In the genomic region with DNA sequence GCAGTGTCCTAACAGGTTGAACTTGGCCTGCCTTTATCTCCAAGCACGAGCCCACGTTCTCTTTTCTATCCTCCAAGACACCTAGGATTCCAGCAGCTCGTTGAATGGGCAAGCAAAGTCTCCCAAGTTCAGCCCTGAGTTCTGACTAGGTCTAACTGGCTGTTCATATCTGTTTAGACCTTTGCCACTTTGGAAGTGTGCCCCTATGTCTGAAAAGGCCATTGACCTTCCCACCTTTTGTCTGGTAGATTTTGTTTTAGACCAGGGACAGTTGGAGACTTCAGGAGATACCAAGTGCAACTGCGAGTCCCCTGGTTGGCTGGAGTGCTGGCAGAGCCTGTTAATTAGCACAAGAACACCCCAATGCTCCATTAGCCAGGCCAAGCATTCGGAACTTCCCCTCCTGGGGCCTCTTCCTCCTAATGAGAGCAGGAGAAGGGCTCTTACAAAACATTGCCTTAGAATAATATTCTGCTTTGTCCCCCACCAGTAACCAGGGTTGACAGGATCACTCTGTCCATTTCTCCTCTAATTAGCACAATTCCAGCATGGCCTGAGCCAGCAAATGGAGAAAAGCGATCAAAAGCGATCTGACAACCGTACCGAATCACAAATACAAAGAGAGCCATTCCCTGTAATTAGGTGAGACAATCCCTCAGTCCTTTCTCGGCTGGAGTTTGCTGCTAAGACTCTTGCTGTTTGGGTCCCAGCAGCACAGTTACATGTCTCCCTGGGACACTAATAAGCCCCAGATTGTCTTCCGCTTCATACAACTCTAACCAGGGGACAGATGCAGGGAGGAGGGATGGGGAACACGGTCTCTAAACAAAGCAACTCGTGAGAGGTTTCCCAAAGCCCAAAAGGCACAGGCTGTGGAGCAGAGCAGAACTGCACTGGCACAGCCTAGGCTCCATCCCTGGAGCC, we compare ENCODE assay signal across 10 mouse cellular contexts. TPM values are rescaled to one million over a fixed set of nuclear protein-coding genes. Genes with fewer than 3 reads are reported as not detected.
DNase-seq lines count a peak whose midpoint lies in the region; ATAC-seq and TF ChIP-seq lines count a peak whose summit lies in the region.
"Had no signal": no experiment of that assay in that cellular context is flagged by ENCODE, and none has a peak within 500 bp of the region (broad histone marks: within the 10 kb centered on the region; RNA-seq: fewer than 3 reads in every experiment).

No protein-coding gene starts in this region.

- no peak for TF ChIP-seq CTCF in forebrain, postnatal 0 days (IDR thresholded peaks at IDR 0.05; ENCODE audit: low read depth)

- WGBS in forebrain, postnatal 0 days = 18% methylated on average over 13 of the region's 13 CpGs
- WGBS in neural tube, embryonic 15.5 days = 31% methylated on average over 13 of the region's 13 CpGs
- WGBS in intestine, embryonic 16.5 days = 75% methylated on average over 13 of the region's 13 CpGs

- H3K4me1 ChIP-seq in forebrain, postnatal 0 days (ENCODE audit: insufficient read depth) = no peaks in the 10 kb centered on the region
- H3K4me1 ChIP-seq in neural tube, embryonic 15.5 days = peaks cover 22% of the 10 kb centered on the region
- H3K4me1 ChIP-seq in intestine, embryonic 16.5 days (ENCODE audit: control insufficient read depth, insufficient read depth, low read length) = no peaks in the 10 kb centered on the region
- H3K4me1 ChIP-seq: liver, embryonic 15.5 days had no signal

- no peaks in the 10 kb centered on the region for H3K27me3 ChIP-seq in forebrain, postnatal 0 days (ENCODE audit: insufficient read depth, low read length)
- H3K27me3 ChIP-seq in neural tube, embryonic 15.5 days (replicated peaks) = peaks cover 33% of the 10 kb centered on the region
- H3K27me3 ChIP-seq in intestine, embryonic 16.5 days (replicated peaks; ENCODE audit: control insufficient read depth, insufficient read depth, low read length) = no peaks in the 10 kb centered on the region
- H3K27me3 ChIP-seq: liver, embryonic 15.5 days had no signal

- ATAC-seq in forebrain, postnatal 0 days = peak; percentile 91
- peak; percentile 76 for ATAC-seq in neural tube, embryonic 15.5 days (ENCODE audit: low FRiP score)
- no peak for ATAC-seq in intestine, embryonic 16.5 days

- DNase-seq in left cerebral cortex, adult 11 months (ENCODE audit: low spot score) = peak; percentile 22
- DNase-seq in left cerebral cortex, adult 18-20 months (ENCODE audit: low spot score in 2 of 2) = no peak
- peak; percentile 59 for DNase-seq in forebrain, postnatal 0 days
- DNase-seq in left cerebral cortex, adult 9 months (ENCODE audit: low spot score in 2 of 2) = peak; percentile 28 to 31
- no peak for DNase-seq in gastrocnemius, postnatal 25 days
- no peak for DNase-seq in testis, postnatal 10 days (ENCODE audit: low spot score)
- DNase-seq: B cell, adult 2 months had no signal

- H3K4me2 ChIP-seq in forebrain, postnatal 0 days (ENCODE audit: low read depth) = no peak overlapping the region
- no peak overlapping the region for H3K4me2 ChIP-seq in neural tube, embryonic 15.5 days
- H3K4me2 ChIP-seq in intestine, embryonic 16.5 days (ENCODE audit: low read depth, low read length) = no peak overlapping the region
- H3K4me2 ChIP-seq: liver, embryonic 15.5 days had no signal

- no peaks in the 10 kb centered on the region for H3K9me3 ChIP-seq in forebrain, postnatal 0 days (ENCODE audit: low read length)
- H3K9me3 ChIP-seq in neural tube, embryonic 15.5 days (replicated peaks) = no peaks in the 10 kb centered on the region
- no peaks in the 10 kb centered on the region for H3K9me3 ChIP-seq in intestine, embryonic 16.5 days (ENCODE audit: control insufficient read depth, low read length)
- H3K9me3 ChIP-seq: liver, embryonic 15.5 days had no signal

- no peaks in the 10 kb centered on the region for H3K36me3 ChIP-seq in forebrain, postnatal 0 days (ENCODE audit: insufficient read depth)
- no peaks in the 10 kb centered on the region; the same call in 1 of the 2 replicates for H3K36me3 ChIP-seq in neural tube, embryonic 15.5 days
- H3K36me3 ChIP-seq in intestine, embryonic 16.5 days (ENCODE audit: control insufficient read depth, insufficient read depth, low read length) = 0 out of 2 replicates have a peak, but pooled peaks cover 2% of the 10 kb centered on the region

- peak overlapping the region; percentile 57 for H3K27ac ChIP-seq in forebrain, postnatal 0 days (ENCODE audit: low read depth, low read length)
- no peak overlapping the region for H3K27ac ChIP-seq in neural tube, embryonic 15.5 days (replicated peaks)
- H3K27ac ChIP-seq in intestine, embryonic 16.5 days (ENCODE audit: low read length) = no peak overlapping the region
- H3K27ac ChIP-seq: liver, embryonic 15.5 days had no signal

- no peak overlapping the region for H3K4me3 ChIP-seq in forebrain, postnatal 0 days (ENCODE audit: low read depth, low read length)
- H3K4me3 ChIP-seq in neural tube, embryonic 15.5 days (replicated peaks) = no peak overlapping the region
- H3K4me3 ChIP-seq in intestine, embryonic 16.5 days (ENCODE audit: low read length) = no peak overlapping the region
- H3K4me3 ChIP-seq: liver, embryonic 15.5 days had no signal

- H3K9ac ChIP-seq in forebrain, postnatal 0 days = no peak overlapping the region
- H3K9ac ChIP-seq in neural tube, embryonic 15.5 days (replicated peaks) = no peak overlapping the region
- H3K9ac ChIP-seq in intestine, embryonic 16.5 days (ENCODE audit: low read depth, low read length) = no peak overlapping the region
- H3K9ac ChIP-seq: liver, embryonic 15.5 days had no signal

RNA-seq across cellular contexts. Expression of gene Vsx2, which starts 37.4 kb away (rescaled TPM):
- total RNA-seq in left cerebral cortex, adult 18-20 months (2021) = under 1 TPM; 0.26 to 0.35 TPM
- total RNA-seq in forebrain, postnatal 0 days (2014; rRNA removed) = 0.46 and 0.67 TPM in 2 replicates
- 0.05 and 0.10 TPM in 2 replicates for polyA plus RNA-seq in forebrain, postnatal 0 days (2015; fragmentation: Nextera tagmentation; extraction: Ambion mirVana)
- polyA plus RNA-seq in neural tube, embryonic 15.5 days (2015; fragmentation: Nextera tagmentation; extraction: Ambion mirVana) = 5.7 and 6.0 TPM in 2 replicates
- not detected for total RNA-seq in gastrocnemius, postnatal 25 days (2021)
- polyA plus RNA-seq in intestine, embryonic 16.5 days (2015; fragmentation: Nextera tagmentation; extraction: Ambion mirVana) = not detected in 2 replicates
- polyA plus RNA-seq: liver, embryonic 15.5 days had no signal

Comparison
In these comparisons a context has a peak if more than half of its experiments do, and no peak if none do; other contexts are left out.
1. DNase-seq: peak in left cerebral cortex, adult 11 months (single experiment), forebrain, postnatal 0 days (single experiment) and left cerebral cortex, adult 9 months (2 of 2); none in left cerebral cortex, adult 18-20 months (0 of 2), gastrocnemius, postnatal 25 days (single experiment) and testis, postnatal 10 days (single experiment).